Mouse (Mus musculus): ENCODE measurements around the gene Wdr83os.
"Not testable (repeated sequence)": the region's sequence is repeated elsewhere in the genome, so short reads cannot be mapped to it uniquely, and the experiment has no call there.

Gene Wdr83os

DNA sequence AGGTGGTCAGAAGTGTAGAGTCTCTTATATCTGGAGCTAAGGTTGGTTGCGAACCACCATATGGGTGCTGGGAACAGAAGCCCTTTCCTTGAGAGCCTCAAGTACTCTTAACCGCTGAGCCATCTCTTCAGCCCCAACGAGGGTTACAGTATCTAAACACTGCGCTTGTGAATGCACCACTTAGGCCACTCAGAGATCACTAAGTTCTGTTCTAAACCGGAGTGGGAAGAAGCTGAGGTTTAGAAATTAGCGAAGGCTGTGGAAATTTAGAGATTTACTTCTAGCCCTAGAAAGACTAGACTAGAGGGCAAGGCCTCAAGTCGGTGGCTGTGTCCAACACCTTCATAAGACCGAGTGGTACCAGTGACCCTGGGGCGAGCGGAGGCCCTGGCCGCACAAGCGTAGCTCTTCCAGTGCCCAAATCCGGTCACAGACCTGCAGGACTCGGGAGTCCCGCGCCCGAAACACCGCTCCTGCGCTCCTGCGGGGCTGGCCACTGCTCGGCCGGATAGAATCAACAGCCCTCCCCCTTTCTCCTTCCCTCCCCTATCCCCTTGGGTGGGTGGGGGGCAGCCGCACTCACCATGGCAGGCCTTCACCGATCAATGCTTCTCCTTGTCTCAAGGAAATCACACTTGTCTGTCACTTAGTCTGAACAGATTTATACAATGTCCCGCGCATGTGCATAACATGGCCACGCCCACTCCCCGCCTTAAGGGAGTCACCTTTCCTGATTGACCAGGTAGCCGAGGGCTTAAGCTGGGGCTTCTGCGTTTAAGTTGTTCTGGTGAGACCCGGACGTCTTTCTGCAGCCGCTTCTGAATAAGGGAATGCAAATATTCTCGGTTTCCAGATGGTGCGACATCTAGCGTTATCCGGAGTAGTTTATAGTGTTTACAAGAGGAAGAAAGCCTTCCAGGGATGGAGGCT, 38.8 kb downstream of the Wdr83os start:
- no peak for DNase-seq (ENCODE audit: low spot score)

- not testable (repeated sequence) for DNase-seq (ENCODE audit: low spot score)
These were observed 39.7 kb downstream of the Wdr83os start for GRCm38 (mm10) chr8:85120251-85120650.

DNA sequence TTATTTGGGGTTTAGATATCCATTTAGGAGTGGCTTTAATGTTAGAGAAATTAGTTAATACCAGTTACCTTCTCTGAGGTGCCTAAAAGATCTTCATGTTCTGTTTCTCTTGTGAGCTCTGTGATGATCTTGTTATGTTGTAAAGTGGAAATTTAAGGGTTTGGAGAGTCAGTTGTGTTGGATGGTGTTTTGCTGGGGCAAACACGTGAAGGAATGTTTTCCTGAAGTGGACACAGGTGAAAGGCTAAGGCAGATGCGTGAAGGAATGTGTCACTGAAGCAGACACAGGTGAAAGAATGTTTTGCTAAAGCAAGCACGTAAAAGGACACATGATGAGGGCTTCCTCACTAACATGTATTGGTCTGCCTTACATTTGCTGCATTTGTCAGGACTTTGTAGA, 42.5 kb downstream of the Wdr83os start, which contains the start of gene Zfp791:
Zfp791 (minus strand) TSS at position 101 of the 400 bp plus-strand sequence.
- no peak for DNase-seq (ENCODE audit: low spot score)

DNA sequence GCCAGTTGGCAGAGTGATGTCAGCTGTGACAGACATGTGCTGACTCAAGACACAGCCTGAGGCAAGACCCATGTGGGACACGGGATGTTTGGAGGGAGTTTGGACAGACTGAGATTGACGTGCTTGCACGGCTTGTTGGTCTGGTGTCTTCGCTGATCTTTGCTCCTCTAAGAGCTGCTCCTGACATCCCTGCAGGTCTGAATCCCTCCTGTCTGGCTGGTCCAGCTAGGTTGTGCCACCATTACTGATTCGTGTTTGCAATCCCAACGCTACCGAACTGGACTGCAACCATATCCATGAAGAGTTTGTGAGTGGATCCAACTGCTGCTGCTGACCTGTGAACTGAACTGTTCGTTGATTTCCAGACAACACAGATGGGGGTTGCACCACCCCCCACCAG, 43.2 kb downstream of the Wdr83os start:
- no peak for DNase-seq (ENCODE audit: low spot score)

Data from c-Kit-positive CD71-positive TER-119-positive erythroid progenitor cells, embryonic 14.5 days (primary cell).